Mouse (Mus musculus) cerebellum, adult (tissue): ENCODE measurements around the gene Znhit3.

Experiments used
- ATAC-seq: cut with Nextera tagmentation; 2 replicates; pipeline ENCODE4 v1.9.2; 2017; ENCODE audit warnings: mild to moderate bottlenecking, moderate library complexity, mixed read lengths; ENCODE audit not compliant: insufficient number of reproducible peaks, low FRiP score, low TSS enrichment

Znhit3 gene

GRCm38 (mm10) chr11:84916053-84916702 is at the start of gene Znhit3:
Gene Znhit3 (minus strand): TSS chr11:84916366.
- peak; percentile 88 for ATAC-seq

- ATAC-seq, result no peak
Observed at GRCm38 (mm10) chr11:84963556-84963955, 47.4 kb upstream of the Znhit3 start.

- no peak for ATAC-seq
Observed at GRCm38 (mm10) chr11:84962536-84962935, 46.4 kb upstream of the Znhit3 start.

DNA sequence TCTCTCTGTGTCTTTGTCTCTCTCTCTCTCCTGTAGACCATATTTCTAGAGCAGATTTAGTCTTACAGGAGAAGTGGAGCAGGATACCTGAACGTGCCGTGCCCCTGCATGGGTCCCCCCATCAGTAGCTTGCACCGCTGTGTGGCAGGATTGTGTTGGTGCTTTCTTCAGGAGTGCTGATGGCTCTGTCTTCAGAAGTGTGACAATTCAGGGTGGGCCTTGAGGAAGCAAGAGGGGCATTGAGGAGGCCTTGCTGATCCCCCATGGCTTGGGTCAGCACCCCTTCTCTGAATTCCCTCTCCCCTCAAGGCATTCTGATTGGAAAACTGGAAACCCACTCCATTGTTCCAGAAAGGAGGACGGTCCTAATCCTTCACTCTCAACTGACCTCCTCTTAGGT is 45.4 kb upstream of the Znhit3 start:
- no peak for ATAC-seq

- peak; percentile 79 for ATAC-seq
Observed at GRCm38 (mm10) chr11:84960780-84961179, 44.6 kb upstream of the Znhit3 start.

GRCm38 (mm10) chr11:84960291-84960690 is 44.1 kb upstream of the Znhit3 start:
- no peak for ATAC-seq

- 0 out of 2 replicates have a peak, but pooled peaks have one; percentile 40 for ATAC-seq
Observed at GRCm38 (mm10) chr11:84959701-84960181, 43.6 kb upstream of the Znhit3 start.

GRCm38 (mm10) chr11:84959181-84959580 is 43.0 kb upstream of the Znhit3 start:
- no peak for ATAC-seq

- ATAC-seq, result no peak
Observed at GRCm38 (mm10) chr11:84958271-84958630, 42.1 kb upstream of the Znhit3 start.

DNA sequence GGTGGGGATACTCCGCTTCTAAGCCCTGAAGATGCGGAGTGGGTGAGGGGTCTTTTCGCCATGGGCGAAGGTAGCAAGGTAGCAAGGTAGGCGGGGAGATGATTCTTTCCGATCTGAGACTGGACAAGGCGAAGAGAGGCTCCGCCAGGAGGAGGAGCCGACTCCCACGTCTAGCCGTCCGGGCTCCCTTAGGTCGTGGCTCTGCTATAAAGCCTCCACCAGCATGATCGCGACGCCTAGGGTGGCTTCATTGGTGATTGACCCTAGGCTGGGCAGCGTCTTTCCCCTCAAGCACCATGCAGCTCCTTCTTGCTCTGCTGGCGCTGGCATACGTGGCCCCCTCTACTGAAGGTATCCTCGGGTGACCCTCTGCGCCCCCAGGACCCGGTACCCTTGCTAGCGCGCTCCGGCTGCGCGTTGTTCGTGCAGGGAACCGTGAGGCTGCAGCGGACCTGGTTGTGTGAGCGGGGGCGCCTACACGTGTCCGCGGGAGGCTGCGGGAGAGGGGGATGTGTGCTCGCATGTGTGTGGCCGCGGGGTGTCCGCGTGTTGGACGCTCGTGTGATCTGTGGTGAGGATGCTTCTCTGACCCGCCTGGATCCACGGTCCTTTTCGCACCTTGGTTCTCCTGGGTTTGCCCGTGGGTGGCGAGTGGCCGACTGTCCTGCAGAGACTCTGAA is 41.6 kb upstream of the Znhit3 start, which contains the start of gene Car4:
Gene Car4, plus strand, starts transcription at position 196 of the 680 bp plus-strand sequence.
- peak; percentile 59; the same call in 1 of the 2 replicates for ATAC-seq

DNA sequence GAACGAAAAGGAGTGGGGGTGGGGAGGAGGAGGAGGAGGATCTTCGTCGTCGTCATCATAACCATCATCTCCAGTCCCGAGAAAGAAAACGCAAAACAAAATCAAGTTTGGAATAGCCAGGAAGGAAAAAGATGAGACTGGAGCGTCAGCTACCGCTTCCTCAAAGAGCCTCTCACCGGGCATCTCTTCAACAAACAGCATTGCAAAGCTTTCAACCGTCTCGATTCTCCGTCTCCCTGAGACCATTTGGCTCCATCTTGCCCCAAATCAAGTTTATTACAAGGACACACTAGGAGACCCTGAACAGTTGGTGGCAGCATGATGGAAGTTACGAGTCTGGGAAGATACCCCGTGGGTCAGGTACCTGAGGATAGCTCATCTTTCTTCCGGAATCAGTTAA is 41.0 kb upstream of the Znhit3 start:
- no peak for ATAC-seq

GRCm38 (mm10) chr11:84956400-84956799 is 40.2 kb upstream of the Znhit3 start:
- ATAC-seq, result no peak

DNA sequence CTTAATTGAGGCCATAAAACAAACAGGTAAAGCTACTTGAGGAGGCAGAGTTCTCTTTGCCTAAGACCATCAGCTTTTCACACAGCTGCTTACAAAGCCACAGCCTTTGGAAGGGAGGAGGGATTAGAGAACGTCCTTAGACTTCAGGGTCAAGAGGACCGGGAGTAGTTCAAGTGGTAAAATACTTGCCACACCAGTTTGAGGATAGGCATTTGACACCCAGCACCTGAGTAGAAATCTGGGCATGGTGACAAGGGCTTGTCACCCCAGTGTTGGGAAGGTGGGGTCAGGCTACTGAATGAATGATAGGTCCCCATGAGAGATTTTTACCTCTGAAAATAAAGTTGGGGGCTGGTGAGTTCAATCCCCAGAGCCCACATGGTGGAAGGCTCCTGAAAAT is 36.4 kb upstream of the Znhit3 start:
- no peak for ATAC-seq

GRCm38 (mm10) chr11:84948526-84948925 is 32.4 kb upstream of the Znhit3 start:
- ATAC-seq, result no peak

DNA sequence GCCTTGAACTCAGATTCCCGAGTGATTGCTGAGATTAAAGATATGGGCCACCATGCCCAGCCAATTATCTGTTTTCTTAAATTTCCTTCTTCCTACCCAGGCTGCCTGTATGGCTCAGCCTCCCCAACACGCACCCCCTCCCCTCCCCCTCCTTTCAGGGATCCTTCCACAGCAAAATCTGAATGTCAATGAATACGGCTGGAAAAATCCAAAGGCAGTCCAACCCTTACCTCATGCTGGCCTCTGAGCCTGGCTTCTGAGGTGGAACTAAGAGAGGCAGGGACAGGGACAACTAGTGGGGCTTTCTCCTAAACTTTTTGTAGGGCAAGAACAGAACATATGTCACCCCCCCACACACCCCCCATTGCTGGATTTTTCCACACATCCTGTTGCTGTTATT is 31.9 kb upstream of the Znhit3 start:
- no peak for ATAC-seq

DNA sequence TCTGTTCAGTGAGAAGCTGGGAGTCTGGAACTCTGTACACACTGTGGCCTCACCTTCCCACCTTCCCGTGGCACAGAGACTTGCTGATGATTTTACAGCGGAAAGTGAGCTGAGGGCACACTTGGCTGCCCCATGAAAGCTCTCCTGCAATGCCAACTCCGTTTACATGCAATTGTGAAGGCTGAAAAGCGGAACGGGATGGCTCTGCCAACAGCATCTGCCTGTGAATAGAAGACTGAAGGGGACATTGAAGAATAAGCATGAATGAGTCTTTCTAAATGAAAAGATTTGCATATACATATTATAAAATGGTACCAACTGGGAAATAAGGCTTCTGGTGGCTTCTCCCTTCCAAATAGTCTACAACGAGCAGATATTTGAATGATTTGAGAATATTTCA is 31.0 kb upstream of the Znhit3 start:
- no peak for ATAC-seq

GRCm38 (mm10) chr11:84945841-84946240 is 29.7 kb upstream of the Znhit3 start:
- no peak for ATAC-seq

- no peak for ATAC-seq
Observed at GRCm38 (mm10) chr11:84944639-84945435, 28.7 kb upstream of the Znhit3 start.

- ATAC-seq, result no peak
Observed at GRCm38 (mm10) chr11:84943948-84944347, 27.8 kb upstream of the Znhit3 start.

- no peak for ATAC-seq
Observed at GRCm38 (mm10) chr11:84940140-84940539, 24.0 kb upstream of the Znhit3 start.

- no peak for ATAC-seq
Observed at GRCm38 (mm10) chr11:84939508-84940053, 23.4 kb upstream of the Znhit3 start.
